Comparison of ENCODE assay signal across 9 mouse cellular contexts in genomic region chr4:155189711-155190139, GRCm38 (mm10). TPM values are rescaled to one million over a fixed set of nuclear protein-coding genes. Genes with fewer than 3 reads are reported as not detected.
A peak's percentile ranks its signal among the peaks of the same experiment; 100 is the strongest.
DNase-seq lines count a peak whose midpoint lies in the region; ATAC-seq lines count a peak whose summit lies in the region.
"Had no signal": no experiment of that assay in that cellular context is flagged by ENCODE, and none has a peak within 500 bp of the region (broad histone marks: within the 10 kb centered on the region; RNA-seq: fewer than 3 reads in every experiment).

No protein-coding gene starts in this region.

- 7% methylated on average over 4 of the region's 4 CpGs for WGBS in forebrain, embryonic 12.5 days
- 17% methylated on average over 4 of the region's 4 CpGs for WGBS in forebrain, embryonic 16.5 days
- 5% methylated on average over 4 of the region's 4 CpGs for WGBS in hindbrain, embryonic 14.5 days

- peak overlapping the region; percentile 46 for H3K27ac ChIP-seq in forebrain, embryonic 12.5 days
- H3K27ac ChIP-seq in forebrain, embryonic 16.5 days (ENCODE audit: low read length), result no peak overlapping the region
- no peak overlapping the region for H3K27ac ChIP-seq in hindbrain, embryonic 14.5 days

- H3K9me3 ChIP-seq in forebrain, embryonic 12.5 days, result no peaks in the 10 kb centered on the region
- no peaks in the 10 kb centered on the region for H3K9me3 ChIP-seq in forebrain, embryonic 16.5 days (ENCODE audit: control insufficient read depth, low read length)
- H3K9me3 ChIP-seq in hindbrain, embryonic 14.5 days (ENCODE audit: control insufficient read depth, low read length), result no peaks in the 10 kb centered on the region

- no peak overlapping the region for H3K4me2 ChIP-seq in forebrain, embryonic 12.5 days
- no peak overlapping the region for H3K4me2 ChIP-seq in forebrain, embryonic 16.5 days (ENCODE audit: low read length)
- no peak overlapping the region for H3K4me2 ChIP-seq in hindbrain, embryonic 14.5 days (replicated peaks)

- ATAC-seq in forebrain, embryonic 12.5 days (ENCODE audit: low FRiP score), result peak; percentile 27; the same call in 1 of the 2 replicates
- no peak; the same call in 1 of the 2 replicates for ATAC-seq in forebrain, embryonic 16.5 days
- peak; percentile 27; the same call in 1 of the 2 replicates for ATAC-seq in hindbrain, embryonic 14.5 days (ENCODE audit: low FRiP score)
- ATAC-seq in megakaryocyte-erythroid progenitor cell, adult 5-6 weeks (replicated peaks; ENCODE audit: low FRiP score, low TSS enrichment, poor library complexity, severe bottlenecking), result no peak

- no peaks in the 10 kb centered on the region for H3K27me3 ChIP-seq in forebrain, embryonic 12.5 days
- no peaks in the 10 kb centered on the region for H3K27me3 ChIP-seq in forebrain, embryonic 16.5 days (replicated peaks; ENCODE audit: control insufficient read depth, insufficient read depth, low read length)
- H3K27me3 ChIP-seq in hindbrain, embryonic 14.5 days (ENCODE audit: control insufficient read depth, insufficient read depth, low read length), result no peaks in the 10 kb centered on the region

- no peak overlapping the region for H3K4me3 ChIP-seq in forebrain, embryonic 12.5 days (replicated peaks)
- no peak overlapping the region for H3K4me3 ChIP-seq in forebrain, embryonic 16.5 days (replicated peaks; ENCODE audit: low read length)
- H3K4me3 ChIP-seq in hindbrain, embryonic 14.5 days (replicated peaks; ENCODE audit: low read length), result no peak overlapping the region
- H3K4me3 ChIP-seq: erythroblast, embryonic 14.5 days had no signal

- no peaks in the 10 kb centered on the region for H3K36me3 ChIP-seq in forebrain, embryonic 12.5 days (replicated peaks)
- H3K36me3 ChIP-seq in forebrain, embryonic 16.5 days (ENCODE audit: control insufficient read depth, insufficient read depth), result no peaks in the 10 kb centered on the region
- H3K36me3 ChIP-seq in hindbrain, embryonic 14.5 days (replicated peaks; ENCODE audit: control insufficient read depth, insufficient read depth), result no peaks in the 10 kb centered on the region

- peaks cover 67% of the 10 kb centered on the region for H3K4me1 ChIP-seq in forebrain, embryonic 12.5 days
- H3K4me1 ChIP-seq in forebrain, embryonic 16.5 days (replicated peaks; ENCODE audit: control insufficient read depth, insufficient read depth, low read length), result peaks cover 33% of the 10 kb centered on the region
- peaks cover 37% of the 10 kb centered on the region for H3K4me1 ChIP-seq in hindbrain, embryonic 14.5 days (replicated peaks; ENCODE audit: control insufficient read depth, insufficient read depth, low read length)

- H3K9ac ChIP-seq in forebrain, embryonic 12.5 days, result peak overlapping the region; percentile 41
- H3K9ac ChIP-seq in forebrain, embryonic 16.5 days (replicated peaks; ENCODE audit: low read depth, low read length), result no peak overlapping the region
- no peak overlapping the region; the same call in 1 of the 2 replicates for H3K9ac ChIP-seq in hindbrain, embryonic 14.5 days

- peak; percentile 87 for DNase-seq in embryo, embryonic 10 days (ENCODE audit: low spot score)
- no peak for DNase-seq in hindbrain, embryonic 14.5 days (ENCODE audit: low spot score)
- peak; percentile 81 for DNase-seq in mesoderm, embryonic 11.5 days (ENCODE audit: low read depth, low spot score)
- no peak for DNase-seq in left cerebral cortex, adult 18-20 months (ENCODE audit: low spot score in 2 of 2)
- DNase-seq in spleen, adult 18-20 months, result no peak

RNA-seq across cellular contexts. Expression of gene Ski, which starts 32.7 kb away (rescaled TPM):
- 12.3 and 14.2 TPM in 2 replicates for polyA plus RNA-seq in forebrain, embryonic 12.5 days (2016; fragmentation: Nextera tagmentation; extraction: Ambion mirVana)
- 15.8 and 16.0 TPM in 2 replicates for polyA plus RNA-seq in forebrain, embryonic 16.5 days (2015; fragmentation: Nextera tagmentation; extraction: Ambion mirVana)
- 15.1 and 15.6 TPM in 2 replicates for polyA plus RNA-seq in hindbrain, embryonic 14.5 days (2014; fragmentation: Nextera tagmentation; extraction: Ambion mirVana)
- total RNA-seq in left cerebral cortex, adult 18-20 months (2021), result 100 to 1,000 TPM; 115 to 128 TPM
- 16.3 and 16.4 TPM in 2 replicates for total RNA-seq in megakaryocyte-erythroid progenitor cell, adult 5-6 weeks (2014; fragmentation: Nextera tagmentation)
- 6.7 and 7.7 TPM in 2 replicates for total RNA-seq in megakaryocyte-erythroid progenitor cell, adult 5-6 weeks (2017)

RNA-seq across cellular contexts. Expression of gene Faap20, which starts 59.9 kb away (rescaled TPM):
- polyA plus RNA-seq in forebrain, embryonic 12.5 days (2016; fragmentation: Nextera tagmentation; extraction: Ambion mirVana), result 96.4 and 96.9 TPM in 2 replicates
- 79.4 and 84.0 TPM in 2 replicates for polyA plus RNA-seq in forebrain, embryonic 16.5 days (2015; fragmentation: Nextera tagmentation; extraction: Ambion mirVana)
- polyA plus RNA-seq in hindbrain, embryonic 14.5 days (2014; fragmentation: Nextera tagmentation; extraction: Ambion mirVana), result 69.0 and 76.0 TPM in 2 replicates
- total RNA-seq in left cerebral cortex, adult 18-20 months (2021), result 10 to 100 TPM; 28.0 to 29.5 TPM
- 25.6 and 41.4 TPM in 2 replicates for total RNA-seq in megakaryocyte-erythroid progenitor cell, adult 5-6 weeks (2014; fragmentation: Nextera tagmentation)
- 16.8 and 17.0 TPM in 2 replicates for total RNA-seq in megakaryocyte-erythroid progenitor cell, adult 5-6 weeks (2017)

Comparison
In these comparisons a context has a peak if more than half of its experiments do, and no peak if none do; other contexts are left out.
1. ATAC-seq: peak in forebrain, embryonic 12.5 days (single experiment) and hindbrain, embryonic 14.5 days (single experiment); none in forebrain, embryonic 16.5 days (single experiment) and megakaryocyte-erythroid progenitor cell, adult 5-6 weeks (single experiment).
2. DNase-seq: peak in embryo, embryonic 10 days (single experiment) and mesoderm, embryonic 11.5 days (single experiment); none in hindbrain, embryonic 14.5 days (single experiment), left cerebral cortex, adult 18-20 months (0 of 2) and spleen, adult 18-20 months (0 of 2).